Mouse (Mus musculus): ENCODE measurements around the gene Stfa2l1. TPM values are rescaled to one million over a fixed set of nuclear protein-coding genes. Genes with fewer than 3 reads are reported as not detected.
"Not testable (repeated sequence)": the region's sequence is repeated elsewhere in the genome, so short reads cannot be mapped to it uniquely, and the experiment has no call there.

Gene Stfa2l1
- 1.0 and 1.3 TPM in 2 replicates for polyA plus RNA-seq (2015; fragmentation: Nextera tagmentation; extraction: Ambion mirVana)

GRCm38 (mm10) chr16:36156402-36156975, at the start of gene Stfa2l1:
Gene Stfa2l1 (plus strand): TSS chr16:36156811.
- no peak within 1 kb of the TSS for H3K4me2 ChIP-seq (ENCODE audit: low read depth, low read length)
- ATAC-seq (ENCODE audit: low read depth), result no peak

GRCm38 (mm10) chr16:36111486-36111885, 45.1 kb upstream of the Stfa2l1 start:
- H3K4me3 ChIP-seq (ENCODE audit: low read length); H3K9me3 ChIP-seq (ENCODE audit: control insufficient read depth, low read length); H3K4me1 ChIP-seq (replicated peaks; ENCODE audit: control insufficient read depth, insufficient read depth, low read length); H3K36me3 ChIP-seq (ENCODE audit: control insufficient read depth, insufficient read depth, low read length); H3K27me3 ChIP-seq (ENCODE audit: control insufficient read depth, insufficient read depth, low read depth, low read length); H3K9ac ChIP-seq (ENCODE audit: low read length); H3K27ac ChIP-seq (ENCODE audit: low read length); ATAC-seq (ENCODE audit: low read depth); H3K4me2 ChIP-seq (ENCODE audit: low read depth, low read length): not testable (repeated sequence)

More at GRCm38 (mm10) chr16:36156402-36156975, at the start of gene Stfa2l1:
- no peaks in the 10 kb centered on the region for H3K4me1 ChIP-seq (replicated peaks; ENCODE audit: control insufficient read depth, insufficient read depth, low read length)
- H3K27ac ChIP-seq (ENCODE audit: low read length), result no peak within 1 kb of the TSS
- H3K27me3 ChIP-seq (ENCODE audit: control insufficient read depth, insufficient read depth, low read depth, low read length), result no peaks in the 10 kb centered on the region
- H3K4me3 ChIP-seq (ENCODE audit: low read length), result no peak within 1 kb of the TSS
- no peaks in the 10 kb centered on the region for H3K9me3 ChIP-seq (ENCODE audit: control insufficient read depth, low read length)
- no peaks in the 10 kb centered on the region for H3K36me3 ChIP-seq (ENCODE audit: control insufficient read depth, insufficient read depth, low read length)
- no peak within 1 kb of the TSS for H3K9ac ChIP-seq (ENCODE audit: low read length)

- ATAC-seq (ENCODE audit: low read depth); H3K9me3 ChIP-seq (ENCODE audit: control insufficient read depth, low read length); H3K4me2 ChIP-seq (ENCODE audit: low read depth, low read length); H3K4me1 ChIP-seq (replicated peaks; ENCODE audit: control insufficient read depth, insufficient read depth, low read length); H3K9ac ChIP-seq (ENCODE audit: low read length); H3K4me3 ChIP-seq (ENCODE audit: low read length); H3K27ac ChIP-seq (ENCODE audit: low read length); H3K27me3 ChIP-seq (ENCODE audit: control insufficient read depth, insufficient read depth, low read depth, low read length); H3K36me3 ChIP-seq (ENCODE audit: control insufficient read depth, insufficient read depth, low read length): not testable (repeated sequence)
- WGBS, result 87% methylated on average over 6 of the region's 6 CpGs
Observed at GRCm38 (mm10) chr16:36115751-36116150, 40.9 kb upstream of the Stfa2l1 start.

- ATAC-seq (ENCODE audit: low read depth), result no peak
- no peaks in the 10 kb centered on the region for H3K9me3 ChIP-seq (ENCODE audit: control insufficient read depth, low read length)
- no peak overlapping the region for H3K27ac ChIP-seq (ENCODE audit: low read length)
- no peak overlapping the region for H3K9ac ChIP-seq (ENCODE audit: low read length)
- H3K36me3 ChIP-seq (ENCODE audit: control insufficient read depth, insufficient read depth, low read length), result no peaks in the 10 kb centered on the region
- WGBS, result 78% methylated on average over 7 of the region's 7 CpGs
- H3K27me3 ChIP-seq (ENCODE audit: control insufficient read depth, insufficient read depth, low read depth, low read length), result no peaks in the 10 kb centered on the region
- H3K4me3 ChIP-seq (ENCODE audit: low read length), result no peak overlapping the region
- H3K4me2 ChIP-seq (ENCODE audit: low read depth, low read length), result no peak overlapping the region
- no peaks in the 10 kb centered on the region for H3K4me1 ChIP-seq (replicated peaks; ENCODE audit: control insufficient read depth, insufficient read depth, low read length)
Observed at GRCm38 (mm10) chr16:36128092-36128491, 28.5 kb upstream of the Stfa2l1 start.

- ATAC-seq (ENCODE audit: low read depth), result no peak
- H3K4me2 ChIP-seq (ENCODE audit: low read depth, low read length), result no peak within 1 kb of the TSS
Observed at GRCm38 (mm10) chr16:36131141-36131540, 25.5 kb upstream of the Stfa2l1 start, which contains the start of gene Csta1. Gene Csta1 (minus strand): TSS chr16:36131241.

GRCm38 (mm10) chr16:36138201-36138600, 18.4 kb upstream of the Stfa2l1 start:
- no peak for ATAC-seq (ENCODE audit: low read depth)
- Histone ChIP-seq H3K9me3 (ENCODE audit: control insufficient read depth, low read length) (no peaks in the 10 kb centered on the region), H3K36me3 (ENCODE audit: control insufficient read depth, insufficient read depth, low read length) (no peaks in the 10 kb centered on the region), H3K27me3 (ENCODE audit: control insufficient read depth, insufficient read depth, low read depth, low read length) (no peaks in the 10 kb centered on the region), H3K4me2 (ENCODE audit: low read depth, low read length) (no peak overlapping the region), H3K4me3 (ENCODE audit: low read length) (no peak overlapping the region), H3K27ac (ENCODE audit: low read length) (no peak overlapping the region), H3K9ac (ENCODE audit: low read length) (no peak overlapping the region), H3K4me1 (replicated peaks; ENCODE audit: control insufficient read depth, insufficient read depth, low read length) (no peaks in the 10 kb centered on the region)
- WGBS, result 63% methylated on average over 2 of the region's 2 CpGs

More at GRCm38 (mm10) chr16:36131141-36131540, 25.5 kb upstream of the Stfa2l1 start, which contains the start of gene Csta1:
- Histone ChIP-seq H3K27me3 (ENCODE audit: control insufficient read depth, insufficient read depth, low read depth, low read length) (no peaks in the 10 kb centered on the region), H3K27ac (ENCODE audit: low read length) (no peak within 1 kb of the TSS), H3K9ac (ENCODE audit: low read length) (no peak within 1 kb of the TSS), H3K36me3 (ENCODE audit: control insufficient read depth, insufficient read depth, low read length) (no peaks in the 10 kb centered on the region), H3K9me3 (ENCODE audit: control insufficient read depth, low read length) (no peaks in the 10 kb centered on the region), H3K4me3 (ENCODE audit: low read length) (no peak within 1 kb of the TSS), H3K4me1 (replicated peaks; ENCODE audit: control insufficient read depth, insufficient read depth, low read length) (no peaks in the 10 kb centered on the region)
- WGBS, result 65% methylated on average over 1 of the region's 1 CpGs

GRCm38 (mm10) chr16:36167841-36168240, 11.2 kb downstream of the Stfa2l1 start:
- H3K4me3 ChIP-seq (ENCODE audit: low read length); H3K9ac ChIP-seq (ENCODE audit: low read length); H3K4me1 ChIP-seq (replicated peaks; ENCODE audit: control insufficient read depth, insufficient read depth, low read length); H3K9me3 ChIP-seq (ENCODE audit: control insufficient read depth, low read length); H3K36me3 ChIP-seq (ENCODE audit: control insufficient read depth, insufficient read depth, low read length); ATAC-seq (ENCODE audit: low read depth); H3K27ac ChIP-seq (ENCODE audit: low read length); H3K4me2 ChIP-seq (ENCODE audit: low read depth, low read length); H3K27me3 ChIP-seq (ENCODE audit: control insufficient read depth, insufficient read depth, low read depth, low read length): not testable (repeated sequence)
- 89% methylated on average over 9 of the region's 10 CpGs for WGBS

- Histone ChIP-seq H3K27me3 (ENCODE audit: control insufficient read depth, insufficient read depth, low read depth, low read length) (no peaks in the 10 kb centered on the region), H3K27ac (ENCODE audit: low read length) (no peak overlapping the region), H3K4me1 (replicated peaks; ENCODE audit: control insufficient read depth, insufficient read depth, low read length) (no peaks in the 10 kb centered on the region), H3K9me3 (ENCODE audit: control insufficient read depth, low read length) (no peaks in the 10 kb centered on the region), H3K9ac (ENCODE audit: low read length) (no peak overlapping the region), H3K4me2 (ENCODE audit: low read depth, low read length) (no peak overlapping the region), H3K36me3 (ENCODE audit: control insufficient read depth, insufficient read depth, low read length) (no peaks in the 10 kb centered on the region), H3K4me3 (ENCODE audit: low read length) (no peak overlapping the region)
- ATAC-seq (ENCODE audit: low read depth), result no peak
Observed at GRCm38 (mm10) chr16:36176108-36176507, 19.5 kb downstream of the Stfa2l1 start.

- ATAC-seq (ENCODE audit: low read depth), result no peak
- Histone ChIP-seq H3K4me2 (ENCODE audit: low read depth, low read length) (no peak overlapping the region), H3K27me3 (ENCODE audit: control insufficient read depth, insufficient read depth, low read depth, low read length) (no peaks in the 10 kb centered on the region), H3K36me3 (ENCODE audit: control insufficient read depth, insufficient read depth, low read length) (no peaks in the 10 kb centered on the region), H3K4me3 (ENCODE audit: low read length) (no peak overlapping the region), H3K27ac (ENCODE audit: low read length) (no peak overlapping the region), H3K9me3 (ENCODE audit: control insufficient read depth, low read length) (no peaks in the 10 kb centered on the region), H3K4me1 (replicated peaks; ENCODE audit: control insufficient read depth, insufficient read depth, low read length) (no peaks in the 10 kb centered on the region), H3K9ac (ENCODE audit: low read length) (no peak overlapping the region)
- 73% methylated on average over 2 of the region's 2 CpGs for WGBS
Observed at GRCm38 (mm10) chr16:36179910-36180309, 23.3 kb downstream of the Stfa2l1 start.

- H3K4me3 ChIP-seq (ENCODE audit: low read length); H3K9me3 ChIP-seq (ENCODE audit: control insufficient read depth, low read length); H3K36me3 ChIP-seq (ENCODE audit: control insufficient read depth, insufficient read depth, low read length); ATAC-seq (ENCODE audit: low read depth); H3K27ac ChIP-seq (ENCODE audit: low read length); H3K27me3 ChIP-seq (ENCODE audit: control insufficient read depth, insufficient read depth, low read depth, low read length); H3K9ac ChIP-seq (ENCODE audit: low read length); H3K4me2 ChIP-seq (ENCODE audit: low read depth, low read length); H3K4me1 ChIP-seq (replicated peaks; ENCODE audit: control insufficient read depth, insufficient read depth, low read length): not testable (repeated sequence)
- 78% methylated on average over 4 of the region's 4 CpGs for WGBS
Observed at GRCm38 (mm10) chr16:36183912-36184311, 27.3 kb downstream of the Stfa2l1 start, which contains the start of gene Gm5483. Gene Gm5483 (plus strand): TSS chr16:36184212.

All from lung, embryonic 16.5 days (tissue).